Mouse (Mus musculus) C2C12 (cell line): Measurements from ENCODE around the gene Bcl2l15.

Source experiments
- CEBPB ChIP-seq: IDR thresholded peaks from one replicate; pipeline ENCODE4 v1.6.1; 2011; ENCODE audit warnings: low read depth, mild to moderate bottlenecking, control low read depth, moderate library complexity
- CTCF ChIP-seq: IDR thresholded peaks from one replicate; pipeline ENCODE4 v1.5.1; 2011; ENCODE audit not compliant: control insufficient read depth, insufficient read depth, insufficient read length
- FOSL1 ChIP-seq: IDR thresholded peaks from one replicate; pipeline ENCODE4 v1.8.0; 2011; ENCODE audit warnings: mild to moderate bottlenecking, low read length; ENCODE audit not compliant: poor library complexity, insufficient read depth, severe bottlenecking
- MAX ChIP-seq: IDR thresholded peaks from one replicate; pipeline ENCODE4 v1.6.1; 2011; ENCODE audit warnings: mild to moderate bottlenecking, control low read depth
- MYOD1 ChIP-seq: IDR thresholded peaks from one replicate; pipeline ENCODE4 v1.6.1; 2011; ENCODE audit warnings: low read depth; ENCODE audit not compliant: control insufficient read depth, insufficient read length
- MYOG ChIP-seq: IDR thresholded peaks from one replicate; pipeline ENCODE4 v1.6.1; 2011; ENCODE audit not compliant: control insufficient read depth, insufficient read length; ENCODE audit errors: extremely low read depth
- USF1 ChIP-seq: IDR thresholded peaks from one replicate; pipeline ENCODE4 v1.6.1; 2011; ENCODE audit warnings: low read depth, mild to moderate bottlenecking, control low read depth, moderate library complexity

GRCm38 (mm10) chr3:103791230-103792110, 40.9 kb upstream of the Bcl2l15 start, which contains the start of gene Hipk1:
- TF ChIP-seq CTCF (no peak), MYOG (no peak), MAX (no peak), MYOD1 (no peak), USF1 (no peak), CEBPB (no peak), FOSL1 (no peak)
